Mouse (Mus musculus) MEL (cell line): Measurements from ENCODE around the gene Eif3j1. TPM values are rescaled to one million over a fixed set of nuclear protein-coding genes. Genes with fewer than 3 reads are reported as not detected.
"Not testable (repeated sequence)": the region's sequence is repeated elsewhere in the genome, so short reads cannot be mapped to it uniquely, and the experiment has no call there.

Experiments
- DNase-seq: peaks from one replicate; pipeline ENCODE4 v3.0.0; 2011; ENCODE audit warnings: low read depth, low spot score
- H3K27ac ChIP-seq: 2 replicates; pipeline ENCODE4 v1.5.1; 2012; ENCODE audit warnings: low read depth, mild to moderate bottlenecking, control low read depth, low read length, moderate library complexity; ENCODE audit not compliant: control insufficient read depth
- H3K27me3 ChIP-seq, 2 experiments: fragments of 150-350 bp in 1 of 2; sonication (generic) in 1 of 2; 2 replicates each; pipeline ENCODE4 v1.6.1; 2012; ENCODE audit warnings: low read length in 2 of 2, mild to moderate bottlenecking in 2 of 2, improper control_type of control experiment in 1 of 2, moderate library complexity in 1 of 2; ENCODE audit not compliant: insufficient read depth in 2 of 2, control insufficient read depth in 1 of 2
- H3K36me3 ChIP-seq, 2 experiments: 2 replicates each; pipeline ENCODE4 v1.6.1; 2012 to 2014; ENCODE audit warnings: low read length in 2 of 2, improper control_type of control experiment in 1 of 2, inconsistent platforms in 1 of 2, mild to moderate bottlenecking in 1 of 2; ENCODE audit not compliant: insufficient read depth in 2 of 2, control insufficient read depth in 1 of 2
- H3K4me1 ChIP-seq, 2 experiments: fragments of 150-350 bp in 1 of 2; sonication (generic) in 1 of 2; 2 replicates each; pipeline ENCODE4 v1.6.1; 2012; ENCODE audit warnings: low read length in 2 of 2, improper control_type of control experiment in 1 of 2, mild to moderate bottlenecking in 1 of 2; ENCODE audit not compliant: insufficient read depth in 2 of 2, control insufficient read depth in 1 of 2
- H3K4me3 ChIP-seq, 2 experiments: fragments of 150-350 bp in 1 of 2; sonication (generic) in 1 of 2; 2 replicates each; pipeline ENCODE4 v1.5.1; 2012; ENCODE audit warnings: low read depth in 2 of 2, low read length in 2 of 2, mild to moderate bottlenecking in 2 of 2, moderate library complexity in 2 of 2, control low read depth in 1 of 2, improper control_type of control experiment in 1 of 2; ENCODE audit not compliant: control insufficient read depth in 1 of 2, insufficient read depth in 1 of 2
- H3K79me2 ChIP-seq: 2 replicates; pipeline ENCODE4 v1.6.1; 2012; ENCODE audit warnings: mild to moderate bottlenecking, low read length, moderate library complexity; ENCODE audit not compliant: control insufficient read depth, poor library complexity, insufficient read depth
- H3K9ac ChIP-seq: 2 replicates; pipeline ENCODE4 v1.6.1; 2012; ENCODE audit warnings: low read depth, mild to moderate bottlenecking, control low read depth, low read length, moderate library complexity; ENCODE audit not compliant: control insufficient read depth, poor library complexity, severe bottlenecking
- H3K9me3 ChIP-seq: fragments of 150-350 bp; sonication (generic); replicated peaks from 2 replicates; pipeline ENCODE4 v1.6.1; 2012; ENCODE audit warnings: mild to moderate bottlenecking, low read length, improper control_type of control experiment, moderate library complexity; ENCODE audit not compliant: insufficient read depth
- CTCF ChIP-seq, 3 experiments: IDR thresholded peaks in 2 of 3; conservative IDR thresholded peaks in 1 of 3; 2 replicates each; pipeline ENCODE4 v1.5.1; 2011 to 2012; ENCODE audit warnings: low read length in 3 of 3, low read depth in 2 of 3, mild to moderate bottlenecking in 2 of 3, improper control_type of control experiment in 1 of 3, inconsistent platforms in 1 of 3, mixed read lengths in 1 of 3, moderate library complexity in 1 of 3; ENCODE audit not compliant: control insufficient read depth in 1 of 3, insufficient read depth in 1 of 3, poor library complexity in 1 of 3, severe bottlenecking in 1 of 3
- ETS1 ChIP-seq: IDR thresholded peaks from 2 replicates; pipeline ENCODE4 v1.6.1; 2012; ENCODE audit warnings: low read depth, mild to moderate bottlenecking, inconsistent platforms, low read length, improper control_type of control experiment, moderate library complexity
- GATA1 ChIP-seq: IDR thresholded peaks from 2 replicates; pipeline ENCODE4 v1.6.1; 2011; ENCODE audit warnings: low read depth, low read length, improper control_type of control experiment
- KAT2A ChIP-seq: conservative IDR thresholded peaks from 2 replicates; pipeline ENCODE4 v1.6.1; 2012; ENCODE audit warnings: low read depth, low read length, improper control_type of control experiment, inconsistent platforms
- MAFK ChIP-seq: IDR thresholded peaks from 2 replicates; pipeline ENCODE4 v1.6.1; 2011; ENCODE audit warnings: low read depth, mild to moderate bottlenecking, low read length, improper control_type of control experiment, borderline replicate concordance
- MAZ ChIP-seq: IDR thresholded peaks from 2 replicates; pipeline ENCODE4 v1.6.1; 2012; ENCODE audit warnings: low read depth, mild to moderate bottlenecking, inconsistent platforms, low read length, improper control_type of control experiment
- MEF2A ChIP-seq: IDR thresholded peaks from 2 replicates; pipeline ENCODE4 v1.6.1; 2014; ENCODE audit warnings: low read depth, mild to moderate bottlenecking, inconsistent platforms, low read length, improper control_type of control experiment; ENCODE audit not compliant: poor library complexity, insufficient replicate concordance, severe bottlenecking; ENCODE audit errors: extremely low read depth
- MXI1 ChIP-seq: IDR thresholded peaks from 2 replicates; pipeline ENCODE4 v1.6.1; 2011; ENCODE audit warnings: mild to moderate bottlenecking, low read depth, low read length, improper control_type of control experiment
- MYC ChIP-seq: IDR thresholded peaks from 2 replicates; pipeline ENCODE4 v1.6.1; 2011; ENCODE audit warnings: low read depth, mild to moderate bottlenecking, low read length, improper control_type of control experiment, moderate library complexity
- RAD21 ChIP-seq: IDR thresholded peaks from 2 replicates; pipeline ENCODE4 v1.6.1; 2011; ENCODE audit warnings: mild to moderate bottlenecking, low read depth, low read length, improper control_type of control experiment
- RCOR1 ChIP-seq: IDR thresholded peaks from 2 replicates; pipeline ENCODE4 v1.6.1; 2012; ENCODE audit warnings: low read depth, mild to moderate bottlenecking, inconsistent platforms, low read length, improper control_type of control experiment
- SMC3 ChIP-seq: IDR thresholded peaks from 2 replicates; pipeline ENCODE4 v1.6.1; 2011; ENCODE audit warnings: low read depth, low read length, improper control_type of control experiment
- TAL1 ChIP-seq: IDR thresholded peaks from 2 replicates; pipeline ENCODE4 v1.6.1; 2012; ENCODE audit warnings: mild to moderate bottlenecking, inconsistent platforms, low read length, moderate library complexity, mixed read lengths
- USF1 ChIP-seq: IDR thresholded peaks from 2 replicates; pipeline ENCODE4 v1.6.1; 2014; ENCODE audit warnings: low read depth, mild to moderate bottlenecking, inconsistent platforms, low read length, improper control_type of control experiment, moderate library complexity
- ZC3H11A ChIP-seq: IDR thresholded peaks from 2 replicates; pipeline ENCODE4 v1.6.1; 2012; ENCODE audit warnings: low read depth, mild to moderate bottlenecking, inconsistent platforms, low read length, improper control_type of control experiment
- ZNF384 ChIP-seq: IDR thresholded peaks from 2 replicates; pipeline ENCODE4 v1.6.1; 2012; ENCODE audit warnings: low read depth, mild to moderate bottlenecking, inconsistent platforms, low read length, improper control_type of control experiment
- polyA plus RNA-seq, 2 experiments: library from polyadenylated mRNA; stranded (reverse) in 1 of 2; unstranded in 1 of 2; fragments of >175 nt in 1 of 2; fragments of >200 nt in 1 of 2; gene quantifications; 2 replicates each; pipeline versions ENCODE4 v1.2.1 to v1.2.4; 2012; ENCODE audit warnings: low replicate concordance in 2 of 2, low read depth in 1 of 2; ENCODE audit not compliant: insufficient read length in 2 of 2, insufficient read depth in 1 of 2, missing spikeins in 1 of 2
- total RNA-seq: library from RNA; depleted of rRNA; stranded (reverse); fragments of 300-350 nt; gene quantifications from 2 replicates; pipeline ENCODE4 v1.2.3, GENCODE M21; 2012

Eif3j1 gene
- total and polyA plus RNA-seq, 3 experiments: 8.5 to 12.5 TPM; not detected in 1

DNA sequence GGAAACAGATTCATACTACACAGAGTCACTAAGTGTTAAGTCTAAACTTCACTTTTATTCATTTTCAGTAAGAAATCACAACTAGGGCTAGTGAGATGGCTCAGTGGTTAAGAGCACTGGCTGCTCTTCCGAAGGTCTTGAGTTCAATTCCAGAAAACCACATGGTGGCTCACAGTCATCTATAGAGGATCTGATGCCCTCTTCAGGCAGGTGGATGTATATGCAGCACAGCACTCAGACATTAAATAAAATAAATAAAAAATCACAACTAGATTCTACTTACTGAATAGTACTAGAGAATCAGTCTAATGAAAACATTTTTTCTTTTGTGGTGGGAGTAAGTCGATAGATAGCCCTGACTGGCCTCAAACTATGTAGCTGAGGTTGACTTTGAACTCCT lies 6.1 kb upstream of the Eif3j1 start:
- no peaks in the 10 kb centered on the region for H3K9me3 ChIP-seq
- DNase-seq: peak; percentile 56
- H3K36me3 ChIP-seq: peaks cover 0 to 2% of the 10 kb centered on the region in 2 experiments; a peak in 1 of 4 replicates
- no peak overlapping the region for H3K4me3 ChIP-seq
- TF ChIP-seq ETS1 (no peak), TAL1 (no peak), USF1 (no peak), MAZ (no peak), ZNF384 (no peak), MXI1 (0 out of 2 replicates have a peak, but pooled peaks have one; percentile 20), KAT2A (no peak), MYC (peak; percentile 65; the same call in 1 of the 2 replicates), MAFK (no peak), MEF2A (no peak), ZC3H11A (peak; percentile 49), RAD21 (peak; percentile 44), SMC3 (peak; percentile 42), GATA1 (no peak), RCOR1 (no peak), CTCF (IDR thresholded peaks at IDR 0.05 in 2 of 3, conservative IDR thresholded peaks at IDR 0.05 in 1 of 3; ENCODE audit: control insufficient read depth in 1 of 3, insufficient read depth in 1 of 3, low read depth in 2 of 3, low read length in 3 of 3, poor library complexity in 1 of 3, severe bottlenecking in 1 of 3) (peak in 2 of 3 experiments; percentile 44 to 52; a peak in 4 of 6 replicates)
- H3K79me2 ChIP-seq: no peaks in the 10 kb centered on the region
- no peaks in the 10 kb centered on the region for H3K4me1 ChIP-seq
- H3K27ac ChIP-seq: no peak overlapping the region
- no peak overlapping the region for H3K9ac ChIP-seq
- no peaks in the 10 kb centered on the region for H3K27me3 ChIP-seq

DNA sequence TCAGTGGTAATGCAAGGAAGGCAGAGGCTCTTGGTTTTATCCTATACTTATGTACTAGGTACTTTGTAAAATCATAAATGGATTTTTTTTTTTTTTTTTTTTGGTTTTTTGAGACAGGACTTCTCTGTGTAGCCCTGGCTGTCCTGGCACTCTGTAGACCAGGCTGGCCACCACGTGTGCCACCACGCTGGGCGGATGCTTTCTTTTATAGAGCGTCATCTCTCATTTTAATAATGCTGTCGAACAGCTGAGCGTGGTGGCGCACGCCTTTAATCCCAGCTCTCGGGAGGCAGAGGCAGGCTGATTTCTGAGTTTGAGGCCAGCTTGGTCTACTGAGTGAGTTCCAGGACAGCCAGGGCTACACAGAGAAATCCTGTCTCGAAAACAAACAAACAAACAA lies 1.3 kb upstream of the Eif3j1 start:
- Histone ChIP-seq H3K79me2 (peaks cover 24% of the 10 kb centered on the region), H3K9ac (peak overlapping the region; percentile 63), H3K36me3 (peaks cover 2 to 12% of the 10 kb centered on the region in 2 experiments; a peak in 2 of 4 replicates)
- not testable (repeated sequence) for H3K4me1 ChIP-seq, H3K27me3 ChIP-seq, DNase-seq, H3K27ac ChIP-seq, H3K4me3 ChIP-seq, H3K9me3 ChIP-seq
